Mouse (Mus musculus) liver, embryonic 13.5 days (tissue): Measurements from ENCODE around the gene Tmem240. TPM values are rescaled to one million over a fixed set of nuclear protein-coding genes. Genes with fewer than 3 reads are reported as not detected.
"Not testable (repeated sequence)": the region's sequence is repeated elsewhere in the genome, so short reads cannot be mapped to it uniquely, and the experiment has no call there.

Experiments used
- ATAC-seq: fragments of 200-750 bp; cut with Nextera tagmentation; 2 replicates; pipeline ENCODE4 v1.8.0; 2017; ENCODE audit warnings: low read depth, mild to moderate bottlenecking, moderate number of reproducible peaks, moderate library complexity
- DNase-seq: peaks from one replicate; pipeline ENCODE4 v3.0.0; 2022
- H3K27ac ChIP-seq: fragments of 300-500 bp; sonication (generic); 2 replicates; pipeline ENCODE4 v1.5.1; 2015; ENCODE audit warnings: moderate library complexity, mild to moderate bottlenecking, inconsistent platforms
- H3K27me3 ChIP-seq: fragments of 300-500 bp; sonication (generic); 2 replicates; pipeline ENCODE4 v1.6.1; 2015; ENCODE audit warnings: mild to moderate bottlenecking, inconsistent platforms
- H3K36me3 ChIP-seq: fragments of 300-500 bp; sonication (generic); 2 replicates; pipeline ENCODE4 v1.6.1; 2015; ENCODE audit warnings: mild to moderate bottlenecking, inconsistent platforms
- H3K4me1 ChIP-seq: fragments of 300-500 bp; sonication (generic); replicated peaks from 2 replicates; pipeline ENCODE4 v1.6.1; 2015; ENCODE audit warnings: inconsistent platforms
- H3K4me2 ChIP-seq: fragments of 300-500 bp; sonication (generic); 2 replicates; pipeline ENCODE4 v1.6.1; 2015; ENCODE audit warnings: inconsistent platforms, mild to moderate bottlenecking, moderate library complexity
- H3K4me3 ChIP-seq: fragments of 300-500 bp; sonication (generic); replicated peaks from 2 replicates; pipeline ENCODE4 v1.5.1; 2015; ENCODE audit warnings: mild to moderate bottlenecking, inconsistent platforms
- H3K9ac ChIP-seq: fragments of 300-500 bp; sonication (generic); 2 replicates; pipeline ENCODE4 v1.6.1; 2015; ENCODE audit warnings: mild to moderate bottlenecking, inconsistent platforms
- H3K9me3 ChIP-seq: fragments of 300-500 bp; sonication (generic); replicated peaks from 2 replicates; pipeline ENCODE4 v1.6.1; 2016; ENCODE audit warnings: inconsistent platforms
- WGBS: fragments of 180-500 bp; shearing (Covaris S2); methylation state at CpG from one replicate; pipeline ENCODE4 v1.1.7; 2015; ENCODE audit not compliant: insufficient replicate concordance; 5-methylcytosine and 5-hydroxymethylcytosine counted together
- polyA plus RNA-seq: library from polyadenylated mRNA; unstranded; fragments of >200 nt; fragmentation: Nextera tagmentation; extraction: Ambion mirVana; gene quantifications from 2 replicates; pipeline ENCODE4 v1.2.1, GENCODE M21; 2015

Tmem240 gene
- polyA plus RNA-seq: 0.07 and 0.18 TPM in 2 replicates

GRCm38 (mm10) chr4:155734350-155734941 lies at the start of gene Tmem240:
Tmem240 (plus strand) TSS chr4:155734800.
- Histone ChIP-seq H3K4me2 (peak within 1 kb of the TSS; percentile 95), H3K9me3 (no peaks in the 10 kb centered on the region), H3K9ac (peak within 1 kb of the TSS; percentile 79), H3K27ac (peak within 1 kb of the TSS; percentile 53), H3K27me3 (no peaks in the 10 kb centered on the region), H3K4me1 (peaks cover 34% of the 10 kb centered on the region), H3K4me3 (peak within 1 kb of the TSS; percentile 78), H3K36me3 (peaks cover 23% of the 10 kb centered on the region)
- DNase-seq (peak; percentile 77), ATAC-seq (peak; percentile 88)
- WGBS: 1% methylated on average over 33 of the region's 35 CpGs

- not testable (repeated sequence) for ATAC-seq, H3K36me3 ChIP-seq, H3K9me3 ChIP-seq, DNase-seq, H3K27ac ChIP-seq, H3K9ac ChIP-seq, H3K4me2 ChIP-seq, H3K4me1 ChIP-seq, H3K4me3 ChIP-seq
- H3K27me3 ChIP-seq: peaks cover 22% of the 10 kb centered on the region
- WGBS: 76% methylated on average over 4 of the region's 4 CpGs
Observed at GRCm38 (mm10) chr4:155687764-155688163, 46.8 kb upstream of the Tmem240 start.

GRCm38 (mm10) chr4:155690571-155691375 lies 43.8 kb upstream of the Tmem240 start:
- H3K27me3 ChIP-seq: peaks cover 52% of the 10 kb centered on the region
- DNase-seq (no peak), ATAC-seq (no peak)
- WGBS: 63% methylated on average over 12 of the region's 12 CpGs
- no peak overlapping the region for H3K4me3 ChIP-seq
- H3K9ac ChIP-seq: no peak overlapping the region
- H3K9me3 ChIP-seq: no peaks in the 10 kb centered on the region
- H3K4me2 ChIP-seq: no peak overlapping the region
- peaks cover 13% of the 10 kb centered on the region for H3K4me1 ChIP-seq
- H3K36me3 ChIP-seq: no peaks in the 10 kb centered on the region
- H3K27ac ChIP-seq: no peak overlapping the region

- ATAC-seq: 0 out of 2 replicates have a peak, but pooled peaks have one; percentile 26
- Histone ChIP-seq H3K4me3 (no peak overlapping the region), H3K4me2 (no peak overlapping the region), H3K36me3 (no peaks in the 10 kb centered on the region), H3K27me3 (peaks cover 67% of the 10 kb centered on the region), H3K4me1 (peaks cover 13% of the 10 kb centered on the region), H3K9me3 (no peaks in the 10 kb centered on the region), H3K27ac (no peak overlapping the region), H3K9ac (no peak overlapping the region)
- no peak for DNase-seq
- 90% methylated on average over 3 of the region's 3 CpGs for WGBS
Observed at GRCm38 (mm10) chr4:155692421-155692820, 42.2 kb upstream of the Tmem240 start.

- Histone ChIP-seq H3K27ac (no peak within 1 kb of the TSS), H3K4me1 (peaks cover 13% of the 10 kb centered on the region), H3K4me2 (peak within 1 kb of the TSS; percentile 75), H3K9ac (peak within 1 kb of the TSS; percentile 45), H3K4me3 (peak within 1 kb of the TSS; percentile 62), H3K9me3 (no peaks in the 10 kb centered on the region), H3K27me3 (peaks cover 70% of the 10 kb centered on the region), H3K36me3 (no peaks in the 10 kb centered on the region)
- under 1% methylated on average over 29 of the region's 47 CpGs for WGBS
- DNase-seq (no peak), ATAC-seq (peak; percentile 27; the same call in 1 of the 2 replicates)
Observed at GRCm38 (mm10) chr4:155694111-155694481, 40.5 kb upstream of the Tmem240 start, which contains the start of gene Fndc10. Fndc10 (plus strand) TSS chr4:155694342.

GRCm38 (mm10) chr4:155694482-155695401 lies 39.9 kb upstream of the Tmem240 start:
- ATAC-seq (0 out of 2 replicates have a peak, but pooled peaks have one; percentile 6), DNase-seq (no peak)
- Histone ChIP-seq H3K4me1 (peaks cover 13% of the 10 kb centered on the region), H3K27me3 (peaks cover 70% of the 10 kb centered on the region), H3K4me3 (peak overlapping the region; percentile 62), H3K4me2 (peak overlapping the region; percentile 75), H3K9me3 (no peaks in the 10 kb centered on the region), H3K27ac (no peak overlapping the region), H3K36me3 (no peaks in the 10 kb centered on the region), H3K9ac (peak overlapping the region; percentile 45)
- WGBS: 1% methylated on average over 89 of the region's 92 CpGs

- Histone ChIP-seq H3K27ac (no peak overlapping the region), H3K9me3 (no peaks in the 10 kb centered on the region), H3K4me3 (no peak overlapping the region; the same call in 1 of the 2 replicates), H3K9ac (no peak overlapping the region), H3K4me1 (peaks cover 13% of the 10 kb centered on the region), H3K27me3 (peaks cover 65% of the 10 kb centered on the region), H3K4me2 (no peak overlapping the region), H3K36me3 (no peaks in the 10 kb centered on the region)
- 56% methylated on average over 4 of the region's 4 CpGs for WGBS
- ATAC-seq: no peak
- no peak for DNase-seq
Observed at GRCm38 (mm10) chr4:155695531-155696062, 39.0 kb upstream of the Tmem240 start.

GRCm38 (mm10) chr4:155696261-155697255 lies 38.0 kb upstream of the Tmem240 start:
- Histone ChIP-seq H3K27ac (no peak overlapping the region), H3K9me3 (no peaks in the 10 kb centered on the region), H3K4me1 (peaks cover 13% of the 10 kb centered on the region), H3K4me2 (no peak overlapping the region), H3K27me3 (peaks cover 56% of the 10 kb centered on the region), H3K4me3 (no peak overlapping the region), H3K9ac (no peak overlapping the region), H3K36me3 (no peaks in the 10 kb centered on the region)
- ATAC-seq (no peak), DNase-seq (no peak)
- WGBS: 57% methylated on average over 16 of the region's 16 CpGs

GRCm38 (mm10) chr4:155700425-155700824 lies 34.2 kb upstream of the Tmem240 start:
- H3K27ac ChIP-seq: no peak overlapping the region
- no peaks in the 10 kb centered on the region for H3K9me3 ChIP-seq
- H3K4me2 ChIP-seq: no peak overlapping the region
- peaks cover 22% of the 10 kb centered on the region for H3K27me3 ChIP-seq
- no peak overlapping the region for H3K4me3 ChIP-seq
- H3K36me3 ChIP-seq: no peaks in the 10 kb centered on the region
- H3K4me1 ChIP-seq: peaks cover 8% of the 10 kb centered on the region
- H3K9ac ChIP-seq: no peak overlapping the region
- ATAC-seq: no peak
- DNase-seq: no peak

- peak overlapping the region; percentile 77; the same call in 1 of the 2 replicates for H3K4me2 ChIP-seq
Observed at GRCm38 (mm10) chr4:155703425-155703929, 31.1 kb upstream of the Tmem240 start.

More at GRCm38 (mm10) chr4:155703425-155703929, 31.1 kb upstream of the Tmem240 start:
- H3K27me3 ChIP-seq: no peaks in the 10 kb centered on the region
- peaks cover 7% of the 10 kb centered on the region; the same call in 1 of the 2 replicates for H3K36me3 ChIP-seq
- H3K9ac ChIP-seq: no peak overlapping the region
- H3K4me3 ChIP-seq: no peak overlapping the region
- no peak overlapping the region for H3K27ac ChIP-seq
- H3K4me1 ChIP-seq: peaks cover 30% of the 10 kb centered on the region
- H3K9me3 ChIP-seq: no peaks in the 10 kb centered on the region
- WGBS: 82% methylated on average over 4 of the region's 4 CpGs
- no peak for ATAC-seq
- no peak for DNase-seq
